Mouse (Mus musculus) gastrocnemius, postnatal 36 days (tissue): Measurements from ENCODE around the gene Hist1h4f. TPM values are rescaled to one million over a fixed set of nuclear protein-coding genes. Genes with fewer than 3 reads are reported as not detected.
"Not testable (repeated sequence)": the region's sequence is repeated elsewhere in the genome, so short reads cannot be mapped to it uniquely, and the experiment has no call there.

Experiments
- DNase-seq, 2 experiments: peaks; one replicate each; pipeline ENCODE4 v3.0.0; 2022
- intact Hi-C: fragments of 180-260 bp; cut with DNase I; formaldehyde crosslinking; loops from one replicate; pipeline ENCODE4 v1.15.1; 2025
- total RNA-seq, 2 experiments: library from RNA; stranded (reverse); gene quantifications; 2 replicates each; pipeline ENCODE4 v1.2.3; 2021

Hist1h4f gene
- total RNA-seq, 2 experiments from 2014 or later, result 12.5 to 22.4 TPM

- no peak for DNase-seq
- intact Hi-C loops, result no loop called here
Observed at GRCm38 (mm10) chr13:23577835-23578234, 26.4 kb upstream of the Hist1h4f start.

GRCm38 (mm10) chr13:23576906-23577639 lies 25.6 kb upstream of the Hist1h4f start:
- no peak for DNase-seq
- intact Hi-C loops, result no loop called here

- intact Hi-C loops, result no loop called here
- DNase-seq, result no peak
Observed at GRCm38 (mm10) chr13:23576351-23576881, 25.0 kb upstream of the Hist1h4f start.

GRCm38 (mm10) chr13:23575864-23576313 lies 24.4 kb upstream of the Hist1h4f start:
- intact Hi-C loops, DNase-seq: not testable (repeated sequence)

GRCm38 (mm10) chr13:23575271-23575851 lies 23.9 kb upstream of the Hist1h4f start, which contains the start of gene Hist1h3d:
Gene Hist1h3d (plus strand): TSS chr13:23575763.
- no peak for DNase-seq
- intact Hi-C loops, result no loop called here

- DNase-seq, intact Hi-C loops: not testable (repeated sequence)
Observed at GRCm38 (mm10) chr13:23574546-23575170, 23.2 kb upstream of the Hist1h4f start.

- intact Hi-C loops, result not testable (repeated sequence)
- peak; percentile 68 to 71 for DNase-seq
Observed at GRCm38 (mm10) chr13:23573898-23574524, 22.6 kb upstream of the Hist1h4f start, which contains the start of the genes Hist1h2bf and Hist1h2ad. Gene Hist1h2bf (minus strand): TSS chr13:23574196. Gene Hist1h2ad (plus strand): TSS chr13:23574381.

GRCm38 (mm10) chr13:23573034-23573897 lies 21.8 kb upstream of the Hist1h4f start:
- DNase-seq, intact Hi-C loops: not testable (repeated sequence)

GRCm38 (mm10) chr13:23572218-23573033 lies 21.0 kb upstream of the Hist1h4f start:
- no peak for DNase-seq
- intact Hi-C loops, result no loop called here

GRCm38 (mm10) chr13:23571504-23572217 lies 20.2 kb upstream of the Hist1h4f start:
- DNase-seq, intact Hi-C loops: not testable (repeated sequence)

- peak in 1 of 2 experiments; percentile 47 for DNase-seq
- intact Hi-C loops, result no loop called here
Observed at GRCm38 (mm10) chr13:23571022-23571503, 19.6 kb upstream of the Hist1h4f start, which contains the start of the genes Hist1h2ae and Hist1h2bg. Gene Hist1h2ae (minus strand): TSS chr13:23571220. Gene Hist1h2bg (plus strand): TSS chr13:23571396.

GRCm38 (mm10) chr13:23570261-23571021 lies 19.0 kb upstream of the Hist1h4f start:
- intact Hi-C loops, DNase-seq: not testable (repeated sequence)

- intact Hi-C loops, result no loop called here
- DNase-seq, result no peak
Observed at GRCm38 (mm10) chr13:23564482-23564881, 13.0 kb upstream of the Hist1h4f start.

GRCm38 (mm10) chr13:23562699-23563462 lies 11.4 kb upstream of the Hist1h4f start:
- no peak for DNase-seq
- intact Hi-C loops, result no loop called here

GRCm38 (mm10) chr13:23561883-23562659 lies 10.6 kb upstream of the Hist1h4f start, which contains the start of gene Hist1h3e:
Gene Hist1h3e (minus strand): TSS chr13:23562369.
- DNase-seq, result peak; percentile 83 to 88
- intact Hi-C loops, result not testable (repeated sequence)
